Mouse (Mus musculus): ENCODE measurements around the gene Hist1h2aa. TPM values are rescaled to one million over a fixed set of nuclear protein-coding genes. Genes with fewer than 3 reads are reported as not detected.

Hist1h2aa gene
- polyA plus RNA-seq, 1 experiment from 2014 or later, result not detected

Small RNAs within 50 kb of the gene (microRNA-seq; reads per million reads assigned to microRNA genes)
- not detected for gene Gm44344

Other genes starting within 250 kb of the Hist1h2aa start
- gene Hist1h1t, start 238.6 kb upstream of the Hist1h2aa start, polyA plus RNA-seq (2015; fragmentation: Nextera tagmentation; extraction: Ambion mirVana), result 0.26 TPM in 1 of 2 replicates, not detected in the other
- 4.5 and 5.9 TPM in 2 replicates for gene Hist1h4c, start 236.0 kb upstream of the Hist1h2aa start, polyA plus RNA-seq (2015; fragmentation: Nextera tagmentation; extraction: Ambion mirVana)
- 9.3 and 9.4 TPM in 2 replicates for gene Hfe, start 223.6 kb upstream of the Hist1h2aa start, polyA plus RNA-seq (2015; fragmentation: Nextera tagmentation; extraction: Ambion mirVana)
- gene Hist1h1c, start 195.7 kb upstream of the Hist1h2aa start, polyA plus RNA-seq (2015; fragmentation: Nextera tagmentation; extraction: Ambion mirVana), result 25.6 and 28.3 TPM in 2 replicates
- gene Hist1h3c, start 188.9 kb upstream of the Hist1h2aa start, polyA plus RNA-seq (2015; fragmentation: Nextera tagmentation; extraction: Ambion mirVana), result 6.8 and 9.7 TPM in 2 replicates
- gene Hist1h2bb, start 187.7 kb upstream of the Hist1h2aa start, polyA plus RNA-seq (2015; fragmentation: Nextera tagmentation; extraction: Ambion mirVana), result 2.1 and 2.5 TPM in 2 replicates
- 33.6 and 37.8 TPM in 2 replicates for gene Hist1h2ab, start 183.3 kb upstream of the Hist1h2aa start, polyA plus RNA-seq (2015; fragmentation: Nextera tagmentation; extraction: Ambion mirVana)
- 8.8 and 13.2 TPM in 2 replicates for gene Hist1h3b, start 182.2 kb upstream of the Hist1h2aa start, polyA plus RNA-seq (2015; fragmentation: Nextera tagmentation; extraction: Ambion mirVana)
- 4.6 and 6.0 TPM in 2 replicates for gene Hist1h4b, start 177.4 kb upstream of the Hist1h2aa start, polyA plus RNA-seq (2015; fragmentation: Nextera tagmentation; extraction: Ambion mirVana)
- 0.90 TPM in 1 of 2 replicates, not detected in the other for gene Hist1h4a, start 173.2 kb upstream of the Hist1h2aa start, polyA plus RNA-seq (2015; fragmentation: Nextera tagmentation; extraction: Ambion mirVana)
- gene Hist1h3a, start 172.1 kb upstream of the Hist1h2aa start, polyA plus RNA-seq (2015; fragmentation: Nextera tagmentation; extraction: Ambion mirVana), result 6.1 and 7.8 TPM in 2 replicates
- gene Hist1h1a, start 170.8 kb upstream of the Hist1h2aa start, polyA plus RNA-seq (2015; fragmentation: Nextera tagmentation; extraction: Ambion mirVana), result 0.91 and 1.7 TPM in 2 replicates
- gene Trim38, start 164.5 kb upstream of the Hist1h2aa start, polyA plus RNA-seq (2015; fragmentation: Nextera tagmentation; extraction: Ambion mirVana), result not detected in 2 replicates
- gene Slc17a2, start 127.5 kb upstream of the Hist1h2aa start, polyA plus RNA-seq (2015; fragmentation: Nextera tagmentation; extraction: Ambion mirVana), result 0.39 TPM in 1 of 2 replicates, not detected in the other
- gene Slc17a3, start 95.0 kb upstream of the Hist1h2aa start, polyA plus RNA-seq (2015; fragmentation: Nextera tagmentation; extraction: Ambion mirVana), result 9.1 and 11.0 TPM in 2 replicates
- gene Slc17a1, start 66.7 kb upstream of the Hist1h2aa start, polyA plus RNA-seq (2015; fragmentation: Nextera tagmentation; extraction: Ambion mirVana), result 24.2 and 29.8 TPM in 2 replicates
- gene Slc17a4, start 19.5 kb upstream of the Hist1h2aa start, polyA plus RNA-seq (2015; fragmentation: Nextera tagmentation; extraction: Ambion mirVana), result 4.4 and 4.9 TPM in 2 replicates
- not detected in 2 replicates for gene Hist1h2ba, start 306 bp upstream of the Hist1h2aa start, polyA plus RNA-seq (2015; fragmentation: Nextera tagmentation; extraction: Ambion mirVana)
- gene Scgn, start 56.8 kb downstream of the Hist1h2aa start, polyA plus RNA-seq (2015; fragmentation: Nextera tagmentation; extraction: Ambion mirVana), result 0.17 TPM in 1 of 2 replicates, not detected in the other

Measured in kidney, embryonic 16.5 days (tissue).